Mouse (Mus musculus): ENCODE measurements at regions not wholly inside any gene's neighbourhood (a gene's known extent, or its start where the extent isn't known, plus 50 kb on each side); places are given as distances from the start of the nearest gene placed in this dataset.

GRCm38 (mm10) chr16:55097651-55098050 is 200.1 kb downstream of the Zpld1 start:
- no peak overlapping the region for H3K27ac ChIP-seq
- no peak for DNase-seq
- H3K27me3 ChIP-seq (ENCODE audit: control insufficient read depth, insufficient read depth, low read length): no peaks in the 10 kb centered on the region
- no peak for TF ChIP-seq EP300 (IDR thresholded peaks at IDR 0.05; ENCODE audit: insufficient read depth, low read depth, low read length)
- no peak for TF ChIP-seq POLR2A (IDR thresholded peaks at IDR 0.05; ENCODE audit: insufficient read depth, low read depth, low read length)
- TF ChIP-seq CTCF (IDR thresholded peaks at IDR 0.05): no peak
- WGBS: 91% methylated on average over 1 of the region's 1 CpGs
- no peaks in the 10 kb centered on the region for H3K36me3 ChIP-seq (ENCODE audit: control insufficient read depth, insufficient read depth, low read length)
- no peaks in the 10 kb centered on the region for H3K4me1 ChIP-seq (ENCODE audit: control insufficient read depth, insufficient read depth, low read length)
- intact Hi-C loops (cut with DNase I): no loop called here
- H3K79me2 ChIP-seq (replicated peaks; ENCODE audit: control insufficient read depth, insufficient read depth, low read length): no peaks in the 10 kb centered on the region
- H3K4me3 ChIP-seq: no peak overlapping the region
- H3K9ac ChIP-seq (ENCODE audit: low read depth, low read length): no peak overlapping the region

GRCm38 (mm10) chr16:55087461-55087860 is 210.3 kb downstream of the Zpld1 start:
- Histone ChIP-seq H3K4me1 (ENCODE audit: control insufficient read depth, insufficient read depth, low read length) (no peaks in the 10 kb centered on the region), H3K79me2 (replicated peaks; ENCODE audit: control insufficient read depth, insufficient read depth, low read length) (no peaks in the 10 kb centered on the region), H3K27me3 (ENCODE audit: control insufficient read depth, insufficient read depth, low read length) (no peaks in the 10 kb centered on the region), H3K9ac (ENCODE audit: low read depth, low read length) (no peak overlapping the region), H3K27ac (no peak overlapping the region), H3K4me3 (no peak overlapping the region), H3K36me3 (ENCODE audit: control insufficient read depth, insufficient read depth, low read length) (no peaks in the 10 kb centered on the region)
- TF ChIP-seq CTCF (IDR thresholded peaks at IDR 0.05) (no peak), POLR2A (IDR thresholded peaks at IDR 0.05; ENCODE audit: insufficient read depth, low read depth, low read length) (no peak), EP300 (IDR thresholded peaks at IDR 0.05; ENCODE audit: insufficient read depth, low read depth, low read length) (no peak)
- DNase-seq: no peak
- 75% methylated on average over 1 of the region's 1 CpGs for WGBS
- intact Hi-C loops (cut with DNase I): no loop called here

- no peak for DNase-seq
- no peaks in the 10 kb centered on the region for H3K27me3 ChIP-seq (ENCODE audit: control insufficient read depth, insufficient read depth, low read length)
- TF ChIP-seq EP300 (IDR thresholded peaks at IDR 0.05; ENCODE audit: insufficient read depth, low read depth, low read length) (no peak), CTCF (IDR thresholded peaks at IDR 0.05) (no peak), POLR2A (IDR thresholded peaks at IDR 0.05; ENCODE audit: insufficient read depth, low read depth, low read length) (no peak)
- H3K4me1 ChIP-seq (ENCODE audit: control insufficient read depth, insufficient read depth, low read length): no peaks in the 10 kb centered on the region
- H3K9ac ChIP-seq (ENCODE audit: low read depth, low read length): no peak overlapping the region
- no peaks in the 10 kb centered on the region for H3K36me3 ChIP-seq (ENCODE audit: control insufficient read depth, insufficient read depth, low read length)
- H3K27ac ChIP-seq: no peak overlapping the region
- H3K79me2 ChIP-seq (replicated peaks; ENCODE audit: control insufficient read depth, insufficient read depth, low read length): no peaks in the 10 kb centered on the region
- 81% methylated on average over 1 of the region's 1 CpGs for WGBS
- intact Hi-C loops (cut with DNase I): no loop called here
- no peak overlapping the region for H3K4me3 ChIP-seq
These were observed 221.6 kb downstream of the Zpld1 start for GRCm38 (mm10) chr16:55076172-55076571.

GRCm38 (mm10) chr16:55039777-55040176 is 258.0 kb downstream of the Zpld1 start:
- intact Hi-C loops (cut with DNase I): no loop called here
- Histone ChIP-seq H3K79me2 (replicated peaks; ENCODE audit: control insufficient read depth, insufficient read depth, low read length) (no peaks in the 10 kb centered on the region), H3K27me3 (ENCODE audit: control insufficient read depth, insufficient read depth, low read length) (no peaks in the 10 kb centered on the region), H3K27ac (no peak overlapping the region), H3K4me1 (ENCODE audit: control insufficient read depth, insufficient read depth, low read length) (no peaks in the 10 kb centered on the region), H3K36me3 (ENCODE audit: control insufficient read depth, insufficient read depth, low read length) (no peaks in the 10 kb centered on the region), H3K9ac (ENCODE audit: low read depth, low read length) (no peak overlapping the region), H3K4me3 (no peak overlapping the region)
- no peak for DNase-seq
- TF ChIP-seq CTCF (IDR thresholded peaks at IDR 0.05): no peak
- no peak for TF ChIP-seq POLR2A (IDR thresholded peaks at IDR 0.05; ENCODE audit: insufficient read depth, low read depth, low read length)
- TF ChIP-seq EP300 (IDR thresholded peaks at IDR 0.05; ENCODE audit: insufficient read depth, low read depth, low read length): no peak
- WGBS: 81% methylated on average over 6 of the region's 6 CpGs

GRCm38 (mm10) chr16:55001661-55002289 is 296.0 kb downstream of the Zpld1 start:
- no peak overlapping the region for H3K4me3 ChIP-seq
- no peak for DNase-seq
- no peak overlapping the region for H3K9ac ChIP-seq (ENCODE audit: low read depth, low read length)
- H3K36me3 ChIP-seq (ENCODE audit: control insufficient read depth, insufficient read depth, low read length): no peaks in the 10 kb centered on the region
- WGBS: 56% methylated on average over 2 of the region's 2 CpGs
- H3K27me3 ChIP-seq (ENCODE audit: control insufficient read depth, insufficient read depth, low read length): no peaks in the 10 kb centered on the region
- H3K4me1 ChIP-seq (ENCODE audit: control insufficient read depth, insufficient read depth, low read length): no peaks in the 10 kb centered on the region
- intact Hi-C loops (cut with DNase I): no loop called here
- no peaks in the 10 kb centered on the region for H3K79me2 ChIP-seq (replicated peaks; ENCODE audit: control insufficient read depth, insufficient read depth, low read length)
- TF ChIP-seq POLR2A (IDR thresholded peaks at IDR 0.05; ENCODE audit: insufficient read depth, low read depth, low read length) (no peak), EP300 (IDR thresholded peaks at IDR 0.05; ENCODE audit: insufficient read depth, low read depth, low read length) (no peak), CTCF (IDR thresholded peaks at IDR 0.05) (no peak)
- no peak overlapping the region for H3K27ac ChIP-seq

- no peaks in the 10 kb centered on the region for H3K4me1 ChIP-seq (ENCODE audit: control insufficient read depth, insufficient read depth, low read length)
- H3K79me2 ChIP-seq (replicated peaks; ENCODE audit: control insufficient read depth, insufficient read depth, low read length): no peaks in the 10 kb centered on the region
- 50% methylated on average over 4 of the region's 4 CpGs for WGBS
- no peak overlapping the region for H3K9ac ChIP-seq (ENCODE audit: low read depth, low read length)
- no peak for TF ChIP-seq CTCF (IDR thresholded peaks at IDR 0.05)
- no peaks in the 10 kb centered on the region for H3K27me3 ChIP-seq (ENCODE audit: control insufficient read depth, insufficient read depth, low read length)
- H3K36me3 ChIP-seq (ENCODE audit: control insufficient read depth, insufficient read depth, low read length): no peaks in the 10 kb centered on the region
- H3K4me3 ChIP-seq: no peak overlapping the region
- no peak for DNase-seq
- H3K27ac ChIP-seq: no peak overlapping the region
- intact Hi-C loops (cut with DNase I): no loop called here
These were observed 306.1 kb downstream of the Zpld1 start for GRCm38 (mm10) chr16:54991595-54992240.
